Mouse (Mus musculus) CH12.LX (cell line): ENCODE measurements at regions not wholly inside any gene's neighbourhood (a gene's known extent, or its start where the extent isn't known, plus 50 kb on each side); places are given as distances from the start of the nearest gene placed in this dataset.

Experiments
- DNase-seq: peaks from one replicate; pipeline ENCODE4 v3.0.0-alpha.2; 2013; ENCODE audit errors: extremely low read depth
- H3K27ac ChIP-seq: 2 replicates; pipeline ENCODE4 v1.5.1; 2012; ENCODE audit warnings: low read depth, mild to moderate bottlenecking, control low read depth, moderate library complexity; ENCODE audit not compliant: insufficient read depth
- H3K27me3 ChIP-seq: replicated peaks from 2 replicates; pipeline ENCODE3; 2012; ENCODE audit warnings: inconsistent platforms
- H3K36me3 ChIP-seq, 2 experiments: replicated peaks in 1 of 2; 2 replicates each; pipeline versions ENCODE3 to v1.6.1; 2012; ENCODE audit warnings: inconsistent platforms in 1 of 2, low read length in 1 of 2, mild to moderate bottlenecking in 1 of 2, mixed read lengths in 1 of 2, moderate library complexity in 1 of 2; ENCODE audit not compliant: control insufficient read depth in 1 of 2, insufficient read depth in 1 of 2
- H3K4me1 ChIP-seq, 2 experiments: 2 replicates each; pipeline ENCODE4 v1.6.1; 2012; ENCODE audit warnings: inconsistent platforms in 1 of 2, moderate library complexity in 1 of 2; ENCODE audit not compliant: insufficient read depth in 2 of 2, control insufficient read depth in 1 of 2
- H3K4me2 ChIP-seq: 2 replicates; pipeline ENCODE4 v1.6.1; 2012; ENCODE audit warnings: low read depth, mild to moderate bottlenecking, control low read depth; ENCODE audit not compliant: poor library complexity, insufficient read depth, severe bottlenecking
- H3K4me3 ChIP-seq, 3 experiments: fragments of 150-350 bp in 1 of 3; sonication (generic) in 1 of 3; replicated peaks in 1 of 3; 2 replicates each; pipeline versions ENCODE3 to v1.5.1; 2011 to 2012; ENCODE audit warnings: low read depth in 2 of 3, low read length in 2 of 3, mild to moderate bottlenecking in 2 of 3, moderate library complexity in 2 of 3, control low read depth in 1 of 3, improper control_type of control experiment in 1 of 3, inconsistent platforms in 1 of 3, mixed read lengths in 1 of 3; ENCODE audit not compliant: poor library complexity in 1 of 3
- H3K79me2 ChIP-seq: replicated peaks from 2 replicates; pipeline ENCODE4 v1.6.1; 2012; ENCODE audit warnings: mild to moderate bottlenecking, moderate library complexity; ENCODE audit not compliant: control insufficient read depth, poor library complexity, insufficient read depth, severe bottlenecking; ENCODE audit errors: extremely low read depth
- H3K9ac ChIP-seq: 2 replicates; pipeline ENCODE4 v1.6.1; 2012; ENCODE audit warnings: low read depth, mild to moderate bottlenecking, control low read depth, moderate library complexity; ENCODE audit not compliant: insufficient read depth
- H3K9me3 ChIP-seq: replicated peaks from 2 replicates; pipeline ENCODE3; 2012; ENCODE audit warnings: low read length, inconsistent platforms, mixed read lengths
- BHLHE40 ChIP-seq: IDR thresholded peaks from 2 replicates; pipeline ENCODE4 v1.6.1; 2011; ENCODE audit warnings: mild to moderate bottlenecking, low read depth, low read length, improper control_type of control experiment
- CHD1 ChIP-seq: IDR thresholded peaks from 2 replicates; pipeline ENCODE4 v1.6.1; 2012; ENCODE audit warnings: low read depth, low read length, improper control_type of control experiment, inconsistent platforms
- ETS1 ChIP-seq: conservative IDR thresholded peaks from 2 replicates; pipeline ENCODE4 v1.6.1; 2012; ENCODE audit warnings: low read depth, mild to moderate bottlenecking, inconsistent platforms, low read length, improper control_type of control experiment, moderate library complexity
- GABPA ChIP-seq: IDR thresholded peaks from 2 replicates; pipeline ENCODE4 v1.6.1; 2012; ENCODE audit warnings: low read depth, low read length, improper control_type of control experiment, inconsistent platforms; ENCODE audit not compliant: insufficient replicate concordance
- HCFC1 ChIP-seq: IDR thresholded peaks from 2 replicates; pipeline ENCODE4 v1.6.1; 2012; ENCODE audit warnings: low read depth, mild to moderate bottlenecking, inconsistent platforms, low read length, improper control_type of control experiment
- IRF4 ChIP-seq: IDR thresholded peaks from 2 replicates; pipeline ENCODE4 v1.6.1; 2014; ENCODE audit warnings: low read depth, mild to moderate bottlenecking, inconsistent platforms, low read length, improper control_type of control experiment
- JUND ChIP-seq: conservative IDR thresholded peaks from 2 replicates; pipeline ENCODE4 v1.6.1; 2011; ENCODE audit warnings: low read depth, low read length, improper control_type of control experiment
- MAFK ChIP-seq: IDR thresholded peaks from 2 replicates; pipeline ENCODE4 v1.6.1; 2011; ENCODE audit warnings: low read length, improper control_type of control experiment; ENCODE audit not compliant: insufficient replicate concordance
- MAX ChIP-seq: IDR thresholded peaks from 2 replicates; pipeline ENCODE4 v1.6.1; 2011; ENCODE audit warnings: low read length, improper control_type of control experiment
- MEF2A ChIP-seq: IDR thresholded peaks from 2 replicates; pipeline ENCODE4 v1.6.1; 2014; ENCODE audit warnings: low read depth, mild to moderate bottlenecking, inconsistent platforms, low read length, improper control_type of control experiment, borderline replicate concordance
- NELFE ChIP-seq: IDR thresholded peaks from 2 replicates; pipeline ENCODE4 v1.6.1; 2011; ENCODE audit warnings: low read depth, low read length, improper control_type of control experiment
- NRF1 ChIP-seq: IDR thresholded peaks from 2 replicates; pipeline ENCODE4 v1.6.1; 2014; ENCODE audit warnings: low read depth, mild to moderate bottlenecking, inconsistent platforms, low read length, improper control_type of control experiment, moderate library complexity
- RAD21 ChIP-seq: IDR thresholded peaks from 2 replicates; pipeline ENCODE4 v1.6.1; 2011; ENCODE audit warnings: low read depth, mild to moderate bottlenecking, low read length, improper control_type of control experiment, moderate library complexity
- SMC3 ChIP-seq: IDR thresholded peaks from 2 replicates; pipeline ENCODE4 v1.6.1; 2011; ENCODE audit warnings: low read depth, low read length, improper control_type of control experiment
- UBTF ChIP-seq: IDR thresholded peaks from 2 replicates; pipeline ENCODE4 v1.6.1; 2012; ENCODE audit warnings: low read depth, mild to moderate bottlenecking, inconsistent platforms, low read length, improper control_type of control experiment, moderate library complexity
- ZC3H11A ChIP-seq: IDR thresholded peaks from 2 replicates; pipeline ENCODE4 v1.6.1; 2012; ENCODE audit warnings: low read depth, mild to moderate bottlenecking, inconsistent platforms, low read length, improper control_type of control experiment
- ZKSCAN1 ChIP-seq: IDR thresholded peaks from 2 replicates; pipeline ENCODE4 v1.6.1; 2012; ENCODE audit warnings: low read depth, inconsistent platforms, low read length, improper control_type of control experiment, borderline replicate concordance
- ZNF384 ChIP-seq: IDR thresholded peaks from 2 replicates; pipeline ENCODE4 v1.6.1; 2012; ENCODE audit warnings: low read depth, low read length, improper control_type of control experiment, inconsistent platforms
- dilution Hi-C: fragments of 300-500 bp; cut with MboI; formaldehyde crosslinking; loops from 2 replicates; pipeline ENCODE4 v1.14.3; 2020; ENCODE audit warnings: low sequenced_read_pairs; ENCODE audit not compliant: extremely low pct_unique_long_range_greater_than_20kb, extremely low pct_ligation_motif_present
- in situ Hi-C: fragments of 300-500 bp; cut with MboI; formaldehyde crosslinking; loops from 3 replicates; pipeline ENCODE4 v1.14.3; 2019; ENCODE audit warnings: low sequenced_read_pairs, low pct_ligation_motif_present, low pct_unique_long_range_greater_than_20kb, mixed read lengths

- Histone ChIP-seq H3K4me1 (peaks cover 2 to 4% of the 10 kb centered on the region in 2 experiments; a peak in 1 of 4 replicates), H3K9ac (no peak overlapping the region), H3K4me2 (no peak overlapping the region), H3K9me3 (no peaks in the 10 kb centered on the region), H3K27ac (no peak overlapping the region)
- DNase-seq, result no peak
- dilution Hi-C loops (no loop called here), in situ Hi-C loops (no loop called here)
- TF ChIP-seq NRF1 (no peak), UBTF (no peak), SMC3 (no peak), ETS1 (no peak)
- TF ChIP-seq, all 38 proteins: peak for 0
- Histone ChIP-seq H3K27me3 (no peaks in the 10 kb centered on the region), H3K36me3 (no peaks in the 10 kb centered on the region), H3K4me3 (no peak overlapping the region), H3K79me2 (no peaks in the 10 kb centered on the region)
Observed at GRCm38 (mm10) chr4:81999093-81999492, 556.5 kb upstream of the Mpdz start.

GRCm38 (mm10) chr4:81996445-81996844 lies 553.8 kb upstream of the Mpdz start:
- Histone ChIP-seq H3K9ac (no peak overlapping the region), H3K36me3 (no peaks in the 10 kb centered on the region), H3K4me3 (no peak overlapping the region), H3K9me3 (no peaks in the 10 kb centered on the region), H3K4me2 (no peak overlapping the region), H3K4me1 (peaks cover 2 to 4% of the 10 kb centered on the region in 2 experiments; a peak in 1 of 4 replicates), H3K79me2 (no peaks in the 10 kb centered on the region), H3K27me3 (no peaks in the 10 kb centered on the region), H3K27ac (no peak overlapping the region)
- DNase-seq, result no peak
- dilution Hi-C loops (no loop called here), in situ Hi-C loops (no loop called here)
- TF ChIP-seq ZC3H11A, result no peak
- TF ChIP-seq ZNF384, result no peak
- TF ChIP-seq JUND, result no peak
- TF ChIP-seq HCFC1, result no peak
- no peak for TF ChIP-seq BHLHE40
- TF ChIP-seq GABPA, result no peak
- no peak for TF ChIP-seq SMC3
- TF ChIP-seq MAX, result no peak
- TF ChIP-seq MAFK, result no peak

GRCm38 (mm10) chr4:81995243-81995642 lies 552.6 kb upstream of the Mpdz start:
- Histone ChIP-seq H3K36me3 (no peaks in the 10 kb centered on the region), H3K9me3 (no peaks in the 10 kb centered on the region), H3K27ac (no peak overlapping the region), H3K9ac (no peak overlapping the region), H3K4me1 (0 out of 4 replicates have a peak, but pooled peaks cover 0 to 2% of the 10 kb centered on the region in 2 experiments), H3K79me2 (no peaks in the 10 kb centered on the region), H3K4me3 (no peak overlapping the region), H3K27me3 (no peaks in the 10 kb centered on the region), H3K4me2 (no peak overlapping the region)
- in situ Hi-C loops, result no loop called here
- TF ChIP-seq IRF4 (no peak), RAD21 (no peak), NELFE (no peak), ZKSCAN1 (no peak), BHLHE40 (no peak), MEF2A (no peak), CHD1 (no peak)
- no peak for DNase-seq
- dilution Hi-C loops, result no loop called here
